In genomic region chr17:87521622-87522151, GRCm38 (mm10) we compare ENCODE assay signal across 9 mouse cellular contexts.
DNase-seq lines count a peak whose midpoint lies in the region; ATAC-seq lines count a peak whose summit lies in the region.
"Had no signal": no experiment of that assay in that cellular context is flagged by ENCODE, and none has a peak within 500 bp of the region (broad histone marks: within the 10 kb centered on the region; RNA-seq: fewer than 3 reads in every experiment).

No protein-coding gene starts in this region.

- H3K36me3 ChIP-seq in heart, embryonic 12.5 days, result no peaks in the 10 kb centered on the region
- H3K36me3 ChIP-seq in embryonic facial prominence, embryonic 10.5 days (replicated peaks), result no peaks in the 10 kb centered on the region
- no peaks in the 10 kb centered on the region for H3K36me3 ChIP-seq in limb, embryonic 13.5 days

- DNase-seq in heart, adult 8-10 months (ENCODE audit: low spot score), result no peak
- DNase-seq in ES-CJ7 (ENCODE audit: low read depth, low spot score), result peak; percentile 83
- DNase-seq in embryonic facial prominence, embryonic 10.5 days (ENCODE audit: low spot score), result peak; percentile 47
- DNase-seq in layer of hippocampus, adult 9-10 months (ENCODE audit: low spot score), result no peak
- DNase-seq in gastrocnemius, postnatal 4 days (ENCODE audit: low spot score in 2 of 2), result no peak
- DNase-seq: lung, postnatal 14 days had no signal

- H3K4me2 ChIP-seq in heart, embryonic 12.5 days, result peak overlapping the region; percentile 37; the same call in 1 of the 2 replicates
- peak overlapping the region; percentile 23; the same call in 1 of the 2 replicates for H3K4me2 ChIP-seq in limb, embryonic 13.5 days (replicated peaks)

- ATAC-seq in heart, embryonic 12.5 days (ENCODE audit: insufficient number of reproducible peaks, low FRiP score), result no peak
- ATAC-seq in limb, embryonic 13.5 days (ENCODE audit: low FRiP score, low read depth), result peak; percentile 52; the same call in 1 of the 2 replicates
- no peak for ATAC-seq in erythroblast, adult 5-6 weeks (replicated peaks; ENCODE audit: low FRiP score, poor library complexity, severe bottlenecking)

- H3K27me3 ChIP-seq in heart, embryonic 12.5 days (replicated peaks), result no peaks in the 10 kb centered on the region
- H3K27me3 ChIP-seq in embryonic facial prominence, embryonic 10.5 days (replicated peaks; ENCODE audit: low read depth, poor library complexity, severe bottlenecking), result peaks cover 26% of the 10 kb centered on the region
- H3K27me3 ChIP-seq in limb, embryonic 13.5 days, result 0 out of 2 replicates have a peak, but pooled peaks cover 6% of the 10 kb centered on the region

- H3K9me3 ChIP-seq in heart, embryonic 12.5 days (replicated peaks), result no peaks in the 10 kb centered on the region
- no peaks in the 10 kb centered on the region for H3K9me3 ChIP-seq in embryonic facial prominence, embryonic 10.5 days
- H3K9me3 ChIP-seq in limb, embryonic 13.5 days, result no peaks in the 10 kb centered on the region

- 20% methylated on average over 10 of the region's 10 CpGs for WGBS in heart, embryonic 12.5 days
- WGBS in embryonic facial prominence, embryonic 10.5 days, result 27% methylated on average over 10 of the region's 10 CpGs
- 20% methylated on average over 10 of the region's 10 CpGs for WGBS in limb, embryonic 13.5 days

- peak overlapping the region; percentile 74; the same call in 1 of the 2 replicates for H3K27ac ChIP-seq in heart, embryonic 12.5 days (ENCODE audit: poor library complexity, severe bottlenecking)
- H3K27ac ChIP-seq in embryonic facial prominence, embryonic 10.5 days (replicated peaks), result peak overlapping the region; percentile 75
- H3K27ac ChIP-seq in limb, embryonic 13.5 days, result no peak overlapping the region

- peaks cover 38% of the 10 kb centered on the region for H3K4me1 ChIP-seq in heart, embryonic 12.5 days (replicated peaks)
- peaks cover 32% of the 10 kb centered on the region for H3K4me1 ChIP-seq in embryonic facial prominence, embryonic 10.5 days
- peaks cover 22% of the 10 kb centered on the region for H3K4me1 ChIP-seq in limb, embryonic 13.5 days

- H3K9ac ChIP-seq in heart, embryonic 12.5 days, result 0 out of 2 replicates have a peak overlapping the region, but pooled peaks have one; percentile 26
- H3K9ac ChIP-seq in limb, embryonic 13.5 days, result no peak overlapping the region

- no peak overlapping the region for H3K4me3 ChIP-seq in heart, embryonic 12.5 days
- no peak overlapping the region for H3K4me3 ChIP-seq in embryonic facial prominence, embryonic 10.5 days
- no peak overlapping the region for H3K4me3 ChIP-seq in limb, embryonic 13.5 days

Comparison
In these comparisons a context has a peak if more than half of its experiments do, and no peak if none do; other contexts are left out.
1. DNase-seq: peak in ES-CJ7 (single experiment) and embryonic facial prominence, embryonic 10.5 days (single experiment); none in heart, adult 8-10 months (single experiment), layer of hippocampus, adult 9-10 months (single experiment) and gastrocnemius, postnatal 4 days (0 of 2).